Mouse (Mus musculus): ENCODE measurements around the gene Ube2v1. TPM values are rescaled to one million over a fixed set of nuclear protein-coding genes. Genes with fewer than 3 reads are reported as not detected.

Gene Ube2v1
- polyA plus RNA-seq, 1 experiment from 2014 or later: 289 TPM

DNA sequence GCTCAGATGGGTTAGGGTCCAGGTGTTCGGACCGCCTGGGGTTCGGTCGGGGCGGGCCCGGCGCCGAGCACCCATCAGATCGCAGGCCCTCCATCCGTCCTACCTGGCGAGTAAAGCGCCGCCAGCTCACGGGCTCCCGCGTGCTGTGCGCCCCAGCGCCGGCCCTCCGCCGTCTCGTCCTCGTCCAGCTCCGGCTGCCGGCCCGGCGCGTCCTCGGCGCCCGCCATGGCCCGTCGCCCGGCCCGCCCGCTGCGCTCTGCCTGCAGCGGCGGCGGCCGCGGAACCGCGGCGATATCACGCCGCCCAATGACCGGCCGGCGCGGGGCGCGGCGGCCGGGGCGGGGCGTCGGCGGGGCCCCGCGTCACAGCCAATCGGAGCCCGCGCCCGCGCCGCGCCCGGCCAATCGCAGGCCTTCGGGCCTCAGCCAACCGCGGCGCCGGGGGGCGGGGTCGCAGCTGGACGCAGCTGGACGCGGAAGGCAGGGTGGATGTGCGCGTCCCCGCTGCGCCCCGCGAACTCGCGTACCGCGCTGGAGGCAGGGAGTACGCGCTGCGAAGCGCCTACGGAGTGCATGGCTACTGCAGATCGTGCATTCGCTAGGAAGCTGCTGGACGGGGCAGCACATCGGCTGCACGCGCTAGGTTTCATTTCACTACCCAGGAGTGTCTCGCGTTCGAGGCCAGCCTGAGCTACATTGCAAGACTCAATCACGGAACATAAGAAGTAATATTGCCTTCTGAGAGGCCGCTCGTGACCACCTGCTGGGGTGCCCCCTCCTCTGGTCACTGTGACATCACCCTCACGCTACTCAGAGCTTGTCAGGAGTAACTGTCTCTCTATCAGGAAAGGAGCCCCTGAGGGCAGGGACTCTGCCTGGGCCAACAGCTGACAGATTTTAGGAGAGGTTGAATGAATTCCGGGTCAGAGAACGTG lies 29.6 kb upstream of the Ube2v1 start, which contains the start of gene Gm20431:
TSS of gene Gm20431 (minus strand) at position 227 of the 934 bp plus-strand sequence.
- H3K9me3 ChIP-seq: no peaks in the 10 kb centered on the region
- peak within 1 kb of the TSS; percentile 88 for H3K4me2 ChIP-seq
- H3K4me3 ChIP-seq: peak within 1 kb of the TSS; percentile 96
- H3K36me3 ChIP-seq: no peaks in the 10 kb centered on the region
- peak within 1 kb of the TSS; percentile 78 for H3K27ac ChIP-seq
- H3K4me1 ChIP-seq: peaks cover 44% of the 10 kb centered on the region
- H3K27me3 ChIP-seq: no peaks in the 10 kb centered on the region
- peak; percentile 91 for ATAC-seq (ENCODE audit: insufficient number of reproducible peaks, low FRiP score, low TSS enrichment, low read depth)
- H3K9ac ChIP-seq: peak within 1 kb of the TSS; percentile 89
- under 1% methylated on average over 110 of the region's 110 CpGs for WGBS

DNA sequence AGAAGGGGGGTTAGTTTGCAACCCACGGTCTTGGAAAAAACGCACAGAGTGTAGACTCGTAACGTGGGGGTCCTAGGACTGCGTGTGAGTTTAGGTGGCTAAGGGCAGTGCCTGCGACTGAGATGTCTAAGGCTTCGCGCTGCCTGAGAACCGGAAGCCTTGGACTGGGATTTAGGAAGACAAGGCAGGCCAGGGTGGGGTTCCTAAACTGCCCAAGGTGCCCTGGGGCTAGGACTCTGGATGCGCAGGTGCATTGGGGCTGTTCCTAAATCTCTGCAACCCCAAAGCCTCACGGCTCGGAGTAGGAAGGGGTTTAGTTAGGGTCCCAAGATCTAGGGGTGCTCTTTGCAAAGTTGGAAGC lies 28.7 kb upstream of the Ube2v1 start:
- Histone ChIP-seq H3K9ac (peak overlapping the region; percentile 89), H3K4me3 (peak overlapping the region; percentile 96), H3K4me1 (peaks cover 44% of the 10 kb centered on the region), H3K27me3 (no peaks in the 10 kb centered on the region), H3K4me2 (peak overlapping the region; percentile 88), H3K9me3 (no peaks in the 10 kb centered on the region), H3K36me3 (no peaks in the 10 kb centered on the region), H3K27ac (no peak overlapping the region)
- no peak for ATAC-seq (ENCODE audit: insufficient number of reproducible peaks, low FRiP score, low TSS enrichment, low read depth)
- WGBS: under 1% methylated on average over 12 of the region's 12 CpGs

DNA sequence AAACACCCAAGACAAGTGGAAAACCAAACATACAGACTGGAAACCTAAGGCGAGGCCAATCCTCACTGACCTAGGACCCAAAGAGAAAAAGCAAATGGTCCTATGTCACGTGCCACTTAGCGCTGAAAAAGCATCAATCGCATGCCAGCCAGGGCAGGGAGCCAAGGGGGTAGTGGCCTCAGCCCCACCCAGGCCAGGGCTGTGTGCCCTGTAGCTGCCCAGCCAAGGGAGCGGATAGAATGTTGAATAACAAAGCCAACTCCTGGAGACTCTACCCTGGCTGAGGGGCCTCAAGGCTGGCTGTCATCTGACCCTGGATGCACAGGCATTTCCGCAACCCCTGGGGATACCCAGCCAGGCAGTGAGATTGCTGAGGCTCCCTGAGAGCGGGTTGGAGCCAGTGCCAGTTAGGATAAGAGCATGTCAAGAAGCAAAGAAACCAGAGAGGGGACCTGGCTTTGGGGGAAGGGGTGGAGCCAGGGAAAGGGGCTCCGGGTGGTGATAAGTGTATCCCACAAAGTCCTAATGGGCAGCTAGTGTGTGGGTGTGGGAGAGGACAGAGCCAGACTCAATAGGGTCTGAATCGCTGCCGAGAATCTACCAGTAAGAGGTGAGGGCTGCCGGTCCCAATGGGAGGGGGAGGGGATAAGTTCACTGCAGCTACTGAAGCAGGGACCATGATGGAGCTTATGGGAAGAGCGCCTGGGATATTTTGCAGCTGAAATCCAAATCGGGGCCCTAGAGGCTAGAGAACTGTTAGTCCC lies 28.1 kb upstream of the Ube2v1 start:
- Histone ChIP-seq H3K36me3 (peaks cover under 1% of the 10 kb centered on the region; the same call in 1 of the 2 replicates), H3K4me3 (peak overlapping the region; percentile 96), H3K27me3 (no peaks in the 10 kb centered on the region), H3K9me3 (no peaks in the 10 kb centered on the region), H3K27ac (0 out of 2 replicates have a peak overlapping the region, but pooled peaks have one; percentile 3), H3K9ac (peak overlapping the region; percentile 89), H3K4me2 (peak overlapping the region; percentile 88), H3K4me1 (peaks cover 44% of the 10 kb centered on the region)
- no peak for ATAC-seq (ENCODE audit: insufficient number of reproducible peaks, low FRiP score, low TSS enrichment, low read depth)
- 23% methylated on average over 13 of the region's 13 CpGs for WGBS

DNA sequence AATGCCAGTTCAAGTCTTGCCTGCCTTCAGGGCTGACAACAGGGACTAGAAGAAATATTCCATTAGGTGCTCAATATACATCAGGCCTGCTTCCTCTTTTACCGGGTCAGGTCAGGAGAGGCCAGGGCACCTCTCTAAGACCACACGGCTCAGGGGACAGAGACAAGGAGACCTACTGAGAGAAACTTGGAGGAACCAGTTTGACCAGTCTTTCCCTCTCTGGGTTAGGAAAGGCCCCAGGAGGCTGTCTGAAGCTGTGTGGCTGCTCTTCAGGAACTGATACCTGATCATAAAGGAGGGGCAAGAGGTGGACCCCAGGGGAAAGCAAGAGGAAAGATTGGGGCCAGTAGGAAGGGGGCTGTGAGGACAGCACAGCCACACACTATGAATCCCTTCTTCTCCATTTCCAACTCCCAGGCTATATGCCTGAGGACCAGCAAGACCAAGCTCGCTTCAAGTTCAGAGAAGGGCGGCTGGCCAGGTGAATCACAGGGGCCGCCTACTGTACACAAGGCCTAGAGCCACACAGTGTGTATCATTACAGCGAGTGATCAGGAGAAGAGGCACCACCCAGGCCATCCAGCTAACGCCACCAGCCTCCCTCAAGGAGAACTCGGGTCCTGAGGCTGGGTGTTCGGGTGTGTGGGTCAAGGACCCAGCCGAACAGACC lies 27.4 kb upstream of the Ube2v1 start:
- Histone ChIP-seq H3K4me3 (peak overlapping the region; percentile 96), H3K9me3 (no peaks in the 10 kb centered on the region), H3K4me1 (peaks cover 44% of the 10 kb centered on the region), H3K36me3 (peaks cover 8% of the 10 kb centered on the region; the same call in 1 of the 2 replicates), H3K9ac (no peak overlapping the region), H3K27me3 (no peaks in the 10 kb centered on the region), H3K27ac (no peak overlapping the region), H3K4me2 (peak overlapping the region; percentile 88)
- ATAC-seq (ENCODE audit: insufficient number of reproducible peaks, low FRiP score, low TSS enrichment, low read depth): no peak
- WGBS: 70% methylated on average over 10 of the region's 10 CpGs

DNA sequence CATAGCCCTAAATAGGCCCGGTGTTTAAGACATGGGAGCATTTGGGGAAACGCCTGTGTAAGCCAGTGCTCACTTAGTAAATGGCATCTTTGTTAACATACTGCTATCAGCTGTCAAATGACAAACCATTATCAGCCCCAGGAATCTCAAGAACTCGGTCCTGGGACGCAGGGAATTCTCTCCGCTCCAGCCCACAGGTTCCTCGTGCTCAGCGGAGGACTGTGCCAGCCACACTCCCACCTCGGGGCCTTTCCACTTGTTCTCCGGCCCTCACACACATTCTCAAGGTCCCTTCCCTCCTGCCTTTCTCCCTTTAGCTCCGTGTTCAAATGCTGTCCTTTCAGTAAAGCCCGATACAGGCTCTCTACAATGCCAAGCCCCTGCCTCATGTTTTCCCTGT lies 26.8 kb upstream of the Ube2v1 start:
- H3K9ac ChIP-seq: no peak overlapping the region
- H3K4me2 ChIP-seq: peak overlapping the region; percentile 88; the same call in 1 of the 2 replicates
- no peak overlapping the region for H3K4me3 ChIP-seq
- H3K27me3 ChIP-seq: no peaks in the 10 kb centered on the region
- H3K9me3 ChIP-seq: no peaks in the 10 kb centered on the region
- WGBS: 67% methylated on average over 11 of the region's 11 CpGs
- no peak overlapping the region for H3K27ac ChIP-seq
- peaks cover 14% of the 10 kb centered on the region for H3K36me3 ChIP-seq
- peaks cover 44% of the 10 kb centered on the region for H3K4me1 ChIP-seq
- no peak for ATAC-seq (ENCODE audit: insufficient number of reproducible peaks, low FRiP score, low TSS enrichment, low read depth)

DNA sequence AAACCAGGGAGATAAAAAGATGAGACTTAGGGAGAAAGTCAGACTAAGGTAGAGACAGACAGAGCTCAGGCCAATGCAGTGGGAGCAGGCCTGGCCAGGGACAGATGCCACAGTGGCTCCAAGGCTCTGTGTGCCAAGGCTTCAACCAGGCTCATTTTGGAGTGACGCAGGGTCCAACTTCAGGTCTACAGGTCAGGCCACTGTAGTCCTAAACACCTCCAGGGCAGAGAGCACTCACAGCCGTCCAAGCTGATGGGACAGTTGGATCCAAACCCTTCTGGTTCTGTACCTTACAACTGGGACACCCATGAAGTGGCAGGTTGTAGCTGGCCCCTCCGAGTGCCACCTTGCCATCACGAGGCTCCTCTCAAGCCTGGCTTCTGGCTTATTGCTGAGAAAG lies 26.1 kb upstream of the Ube2v1 start:
- H3K27me3 ChIP-seq: no peaks in the 10 kb centered on the region
- H3K4me2 ChIP-seq: no peak overlapping the region
- H3K4me1 ChIP-seq: peaks cover 44% of the 10 kb centered on the region
- H3K27ac ChIP-seq: no peak overlapping the region
- peaks cover 21% of the 10 kb centered on the region for H3K36me3 ChIP-seq
- H3K9ac ChIP-seq: no peak overlapping the region
- 89% methylated on average over 4 of the region's 4 CpGs for WGBS
- H3K9me3 ChIP-seq: no peaks in the 10 kb centered on the region
- no peak for ATAC-seq (ENCODE audit: insufficient number of reproducible peaks, low FRiP score, low TSS enrichment, low read depth)
- no peak overlapping the region for H3K4me3 ChIP-seq

DNA sequence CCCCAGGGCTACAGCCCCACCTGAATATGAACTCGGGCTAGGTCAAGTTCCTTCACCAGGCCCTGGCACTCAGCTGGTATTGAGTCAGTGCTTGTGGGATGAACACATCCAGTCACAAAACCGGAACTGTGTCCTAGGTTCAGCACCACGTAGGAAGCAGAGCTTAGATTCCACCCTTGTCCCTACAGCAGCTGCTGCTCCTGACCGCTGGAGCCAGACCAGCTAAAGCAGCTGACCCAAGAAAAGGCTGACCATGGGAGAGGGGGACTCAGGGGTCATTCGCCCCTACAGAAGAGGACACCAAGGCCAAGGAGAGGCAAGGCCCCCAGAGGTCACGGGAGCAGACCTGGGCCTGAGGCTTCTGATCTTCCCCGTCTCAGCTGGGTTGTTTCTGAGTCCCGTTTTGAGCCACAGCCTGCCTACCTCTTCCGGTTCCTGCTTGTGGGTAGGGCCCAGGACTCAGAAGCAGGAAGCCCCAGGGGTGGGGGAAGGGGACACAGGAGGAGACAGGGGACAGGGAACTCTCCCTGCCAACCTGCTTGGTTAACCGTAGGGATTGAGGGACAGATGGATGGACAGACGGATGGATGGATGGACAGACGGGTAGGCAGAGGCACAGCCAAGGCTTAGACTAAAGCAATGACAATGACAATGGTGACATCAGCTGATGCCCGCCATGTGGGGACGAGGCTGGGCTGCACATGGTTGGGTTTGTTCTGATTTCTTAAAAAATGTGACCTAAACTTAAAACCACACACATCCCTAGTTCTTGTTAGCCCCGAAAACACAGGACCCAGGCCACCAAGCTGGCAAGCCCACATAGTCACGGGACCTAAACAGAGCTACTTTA lies 25.0 kb upstream of the Ube2v1 start:
- Histone ChIP-seq H3K27ac (peak overlapping the region; percentile 12; the same call in 1 of the 2 replicates), H3K36me3 (peaks cover 32% of the 10 kb centered on the region), H3K9me3 (no peaks in the 10 kb centered on the region), H3K4me1 (peaks cover 40% of the 10 kb centered on the region), H3K4me3 (no peak overlapping the region), H3K27me3 (no peaks in the 10 kb centered on the region), H3K4me2 (no peak overlapping the region), H3K9ac (no peak overlapping the region)
- 81% methylated on average over 16 of the region's 16 CpGs for WGBS
- ATAC-seq (ENCODE audit: insufficient number of reproducible peaks, low FRiP score, low TSS enrichment, low read depth): no peak

DNA sequence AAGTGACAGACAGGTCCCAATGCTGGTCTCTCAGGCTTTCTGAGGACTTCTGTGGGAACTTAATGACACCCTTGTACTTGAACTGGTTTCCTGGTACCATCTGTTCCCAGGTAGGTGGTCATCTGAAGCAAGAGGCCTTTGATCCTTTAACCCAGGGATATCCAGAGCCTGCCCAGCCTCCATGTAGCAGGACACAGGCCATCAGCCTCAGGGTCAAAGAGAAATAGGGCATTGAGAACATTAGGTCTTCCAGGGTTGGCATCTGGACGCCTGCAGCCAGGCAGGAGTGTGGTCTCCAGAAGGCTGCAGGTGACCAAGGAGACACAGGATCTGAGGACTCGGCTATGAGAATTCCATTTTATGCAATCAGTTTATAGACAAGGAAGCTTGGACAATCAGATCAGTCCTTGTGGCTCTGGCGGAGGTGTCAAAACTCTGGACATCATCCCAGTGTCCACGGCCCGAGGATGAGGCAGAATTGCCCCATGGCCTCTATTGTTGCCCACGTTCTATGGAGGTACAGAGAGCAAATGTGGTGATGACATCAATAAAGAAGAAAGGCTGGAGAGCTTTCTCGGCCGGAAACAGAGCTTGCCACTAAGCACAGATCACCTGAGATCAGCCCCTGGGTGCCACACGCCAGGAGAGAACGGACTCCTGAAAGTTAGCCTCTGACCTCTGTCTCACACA lies 23.2 kb upstream of the Ube2v1 start:
- no peak overlapping the region for H3K9ac ChIP-seq
- H3K4me3 ChIP-seq: no peak overlapping the region
- no peak for ATAC-seq (ENCODE audit: insufficient number of reproducible peaks, low FRiP score, low TSS enrichment, low read depth)
- H3K9me3 ChIP-seq: no peaks in the 10 kb centered on the region
- no peak overlapping the region for H3K4me2 ChIP-seq
- peaks cover 48% of the 10 kb centered on the region for H3K36me3 ChIP-seq
- WGBS: 87% methylated on average over 10 of the region's 10 CpGs
- H3K4me1 ChIP-seq: peaks cover 28% of the 10 kb centered on the region
- H3K27ac ChIP-seq: no peak overlapping the region
- H3K27me3 ChIP-seq: no peaks in the 10 kb centered on the region

DNA sequence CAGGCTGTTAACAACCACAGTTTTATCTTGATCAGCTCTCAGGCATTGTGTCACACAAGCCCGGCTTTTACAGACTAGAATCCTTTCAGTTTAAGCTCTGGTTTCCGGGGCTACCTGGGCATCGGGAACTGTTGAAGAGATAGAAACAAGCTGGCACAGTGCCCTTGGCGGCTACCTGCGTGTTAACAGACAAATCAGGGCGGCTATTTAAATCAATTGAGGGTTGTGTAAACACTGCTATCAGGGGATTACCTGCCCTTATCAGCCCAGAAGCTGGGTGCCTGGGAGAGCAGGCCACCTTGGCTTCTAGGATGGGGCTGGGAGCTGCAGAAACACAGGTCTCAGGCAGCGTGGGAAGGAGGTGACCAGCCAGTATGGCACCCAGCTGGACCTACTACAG lies 20.8 kb upstream of the Ube2v1 start:
- ATAC-seq (ENCODE audit: insufficient number of reproducible peaks, low FRiP score, low TSS enrichment, low read depth): no peak
- Histone ChIP-seq H3K9ac (no peak overlapping the region), H3K4me1 (peaks cover 10% of the 10 kb centered on the region; the same call in 1 of the 2 replicates), H3K4me3 (no peak overlapping the region), H3K9me3 (no peaks in the 10 kb centered on the region), H3K4me2 (no peak overlapping the region), H3K27ac (no peak overlapping the region), H3K36me3 (peaks cover 71% of the 10 kb centered on the region), H3K27me3 (no peaks in the 10 kb centered on the region)
- 88% methylated on average over 7 of the region's 7 CpGs for whole genome bisulfite sequencing

DNA sequence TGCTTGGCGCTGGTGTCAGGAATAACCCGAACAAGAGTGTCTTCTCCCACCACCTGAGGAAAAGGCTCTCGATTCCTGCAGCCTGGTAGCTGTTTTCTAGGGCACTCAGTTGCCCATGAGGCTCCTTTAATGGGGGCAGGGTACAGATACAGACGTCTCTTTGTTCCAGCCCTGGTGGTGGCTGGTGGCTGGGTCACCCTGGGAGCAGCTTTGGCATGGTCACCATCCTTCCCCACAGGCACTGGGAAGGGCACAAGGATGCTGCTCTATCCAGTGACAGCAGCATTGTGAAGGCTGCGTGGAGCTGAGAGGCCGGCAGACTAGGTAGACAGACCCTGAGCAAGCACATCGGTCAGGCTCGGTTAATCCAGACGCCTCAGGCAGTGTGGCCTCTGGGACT lies 19.7 kb upstream of the Ube2v1 start:
- no peak overlapping the region for H3K27ac ChIP-seq
- no peak overlapping the region for H3K9ac ChIP-seq
- H3K9me3 ChIP-seq: no peaks in the 10 kb centered on the region
- WGBS: 86% methylated on average over 9 of the region's 9 CpGs
- no peak overlapping the region for H3K4me3 ChIP-seq
- H3K4me2 ChIP-seq: no peak overlapping the region
- ATAC-seq (ENCODE audit: insufficient number of reproducible peaks, low FRiP score, low TSS enrichment, low read depth): no peak
- H3K4me1 ChIP-seq: peaks cover 4% of the 10 kb centered on the region; the same call in 1 of the 2 replicates
- peaks cover 76% of the 10 kb centered on the region for H3K36me3 ChIP-seq
- H3K27me3 ChIP-seq: no peaks in the 10 kb centered on the region
